Mouse (Mus musculus): ENCODE data around the gene Olfr1020.

DNA sequence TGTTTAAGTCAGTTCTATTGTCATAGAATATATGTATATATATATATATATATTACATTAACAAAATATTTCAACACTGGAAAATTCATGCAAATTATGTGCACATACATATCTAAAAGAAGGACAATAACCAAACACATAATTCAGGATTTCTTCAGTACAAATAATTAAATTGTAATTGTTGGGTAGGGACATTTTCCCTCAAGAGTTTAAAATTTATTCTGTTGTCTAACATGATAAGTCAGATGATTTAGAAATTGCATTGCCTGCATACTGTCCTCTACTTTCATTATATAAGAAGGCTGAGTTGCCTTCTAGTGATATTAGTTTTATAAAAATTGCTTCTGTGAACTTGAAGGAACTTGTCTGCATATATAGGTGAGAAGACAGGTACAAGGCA is 28.7 kb upstream of the Olfr1020 start, which contains the start of gene Olfr1018:
- no peak for TF ChIP-seq CTCF (IDR thresholded peaks at IDR 0.05; ENCODE audit: insufficient read depth, low read length)
- TF ChIP-seq POLR2A (IDR thresholded peaks at IDR 0.05; ENCODE audit: borderline replicate concordance, extremely low read depth, low read depth, low read length) = no peak
